Mouse (Mus musculus) CH12.LX (cell line): Measurements from ENCODE around the gene Nid2. TPM values are rescaled to one million over a fixed set of nuclear protein-coding genes. Genes with fewer than 3 reads are reported as not detected.

Experiments used
- DNase-seq: peaks from one replicate; pipeline ENCODE4 v3.0.0-alpha.2; 2013; ENCODE audit errors: extremely low read depth
- H3K27ac ChIP-seq: 2 replicates; pipeline ENCODE4 v1.5.1; 2012; ENCODE audit warnings: low read depth, mild to moderate bottlenecking, control low read depth, moderate library complexity; ENCODE audit not compliant: insufficient read depth
- H3K27me3 ChIP-seq: replicated peaks from 2 replicates; pipeline ENCODE3; 2012; ENCODE audit warnings: inconsistent platforms
- H3K36me3 ChIP-seq, 2 experiments: replicated peaks in 1 of 2; 2 replicates each; pipeline versions ENCODE3 to v1.6.1; 2012; ENCODE audit warnings: inconsistent platforms in 1 of 2, low read length in 1 of 2, mild to moderate bottlenecking in 1 of 2, mixed read lengths in 1 of 2, moderate library complexity in 1 of 2; ENCODE audit not compliant: control insufficient read depth in 1 of 2, insufficient read depth in 1 of 2
- H3K4me1 ChIP-seq, 2 experiments: 2 replicates each; pipeline ENCODE4 v1.6.1; 2012; ENCODE audit warnings: inconsistent platforms in 1 of 2, moderate library complexity in 1 of 2; ENCODE audit not compliant: insufficient read depth in 2 of 2, control insufficient read depth in 1 of 2
- H3K4me2 ChIP-seq: 2 replicates; pipeline ENCODE4 v1.6.1; 2012; ENCODE audit warnings: low read depth, mild to moderate bottlenecking, control low read depth; ENCODE audit not compliant: poor library complexity, insufficient read depth, severe bottlenecking
- H3K4me3 ChIP-seq, 3 experiments: fragments of 150-350 bp in 1 of 3; sonication (generic) in 1 of 3; replicated peaks in 1 of 3; 2 replicates each; pipeline versions ENCODE3 to v1.5.1; 2011 to 2012; ENCODE audit warnings: low read depth in 2 of 3, low read length in 2 of 3, mild to moderate bottlenecking in 2 of 3, moderate library complexity in 2 of 3, control low read depth in 1 of 3, improper control_type of control experiment in 1 of 3, inconsistent platforms in 1 of 3, mixed read lengths in 1 of 3; ENCODE audit not compliant: poor library complexity in 1 of 3
- H3K79me2 ChIP-seq: replicated peaks from 2 replicates; pipeline ENCODE4 v1.6.1; 2012; ENCODE audit warnings: mild to moderate bottlenecking, moderate library complexity; ENCODE audit not compliant: control insufficient read depth, poor library complexity, insufficient read depth, severe bottlenecking; ENCODE audit errors: extremely low read depth
- H3K9ac ChIP-seq: 2 replicates; pipeline ENCODE4 v1.6.1; 2012; ENCODE audit warnings: low read depth, mild to moderate bottlenecking, control low read depth, moderate library complexity; ENCODE audit not compliant: insufficient read depth
- H3K9me3 ChIP-seq: replicated peaks from 2 replicates; pipeline ENCODE3; 2012; ENCODE audit warnings: low read length, inconsistent platforms, mixed read lengths
- BHLHE40 ChIP-seq: IDR thresholded peaks from 2 replicates; pipeline ENCODE4 v1.6.1; 2011; ENCODE audit warnings: mild to moderate bottlenecking, low read depth, low read length, improper control_type of control experiment
- EP300 ChIP-seq: IDR thresholded peaks from 2 replicates; pipeline ENCODE4 v1.6.1; 2011; ENCODE audit warnings: low read length, improper control_type of control experiment
- GABPA ChIP-seq: IDR thresholded peaks from 2 replicates; pipeline ENCODE4 v1.6.1; 2012; ENCODE audit warnings: low read depth, low read length, improper control_type of control experiment, inconsistent platforms; ENCODE audit not compliant: insufficient replicate concordance
- JUN ChIP-seq: IDR thresholded peaks from 2 replicates; pipeline ENCODE4 v1.6.1; 2011; ENCODE audit warnings: low read depth, mild to moderate bottlenecking, low read length, improper control_type of control experiment, moderate library complexity; ENCODE audit not compliant: insufficient read depth
- JUND ChIP-seq: conservative IDR thresholded peaks from 2 replicates; pipeline ENCODE4 v1.6.1; 2011; ENCODE audit warnings: low read depth, low read length, improper control_type of control experiment
- KAT2A ChIP-seq: IDR thresholded peaks from 2 replicates; pipeline ENCODE4 v1.6.1; 2012; ENCODE audit warnings: low read length, improper control_type of control experiment, inconsistent platforms; ENCODE audit not compliant: insufficient replicate concordance
- MAFK ChIP-seq: IDR thresholded peaks from 2 replicates; pipeline ENCODE4 v1.6.1; 2011; ENCODE audit warnings: low read length, improper control_type of control experiment; ENCODE audit not compliant: insufficient replicate concordance
- MAX ChIP-seq: IDR thresholded peaks from 2 replicates; pipeline ENCODE4 v1.6.1; 2011; ENCODE audit warnings: low read length, improper control_type of control experiment
- MAZ ChIP-seq: IDR thresholded peaks from 2 replicates; pipeline ENCODE4 v1.6.1; 2012; ENCODE audit warnings: low read depth, mild to moderate bottlenecking, inconsistent platforms, low read length, improper control_type of control experiment, moderate library complexity
- MEF2A ChIP-seq: IDR thresholded peaks from 2 replicates; pipeline ENCODE4 v1.6.1; 2014; ENCODE audit warnings: low read depth, mild to moderate bottlenecking, inconsistent platforms, low read length, improper control_type of control experiment, borderline replicate concordance
- NELFE ChIP-seq: IDR thresholded peaks from 2 replicates; pipeline ENCODE4 v1.6.1; 2011; ENCODE audit warnings: low read depth, low read length, improper control_type of control experiment
- NRF1 ChIP-seq: IDR thresholded peaks from 2 replicates; pipeline ENCODE4 v1.6.1; 2014; ENCODE audit warnings: low read depth, mild to moderate bottlenecking, inconsistent platforms, low read length, improper control_type of control experiment, moderate library complexity
- PAX5 ChIP-seq: IDR thresholded peaks from 2 replicates; pipeline ENCODE4 v1.6.1; 2012; ENCODE audit warnings: low read length, inconsistent platforms, mixed read lengths
- POLR2A ChIP-seq: IDR thresholded peaks from 2 replicates; pipeline ENCODE4 v1.6.1; 2011; ENCODE audit warnings: low read depth, mild to moderate bottlenecking, improper control_type of control experiment, low read length
- POLR2AphosphoS2 ChIP-seq: IDR thresholded peaks from 2 replicates; pipeline ENCODE4 v1.6.1; 2011; ENCODE audit warnings: low read depth, low read length, improper control_type of control experiment
- RAD21 ChIP-seq: IDR thresholded peaks from 2 replicates; pipeline ENCODE4 v1.6.1; 2011; ENCODE audit warnings: low read depth, mild to moderate bottlenecking, low read length, improper control_type of control experiment, moderate library complexity
- RCOR1 ChIP-seq: conservative IDR thresholded peaks from 2 replicates; pipeline ENCODE4 v1.6.1; 2012; ENCODE audit warnings: low read depth, mild to moderate bottlenecking, inconsistent platforms, low read length, improper control_type of control experiment
- SIN3A ChIP-seq: IDR thresholded peaks from 2 replicates; pipeline ENCODE4 v1.6.1; 2012; ENCODE audit warnings: low read length, improper control_type of control experiment, inconsistent platforms
- SMC3 ChIP-seq: IDR thresholded peaks from 2 replicates; pipeline ENCODE4 v1.6.1; 2011; ENCODE audit warnings: low read depth, low read length, improper control_type of control experiment
- TCF12 ChIP-seq: IDR thresholded peaks from 2 replicates; pipeline ENCODE4 v1.6.1; 2014; ENCODE audit warnings: low read depth, mild to moderate bottlenecking, inconsistent platforms, low read length, improper control_type of control experiment
- UBTF ChIP-seq: IDR thresholded peaks from 2 replicates; pipeline ENCODE4 v1.6.1; 2012; ENCODE audit warnings: low read depth, mild to moderate bottlenecking, inconsistent platforms, low read length, improper control_type of control experiment, moderate library complexity
- ZC3H11A ChIP-seq: IDR thresholded peaks from 2 replicates; pipeline ENCODE4 v1.6.1; 2012; ENCODE audit warnings: low read depth, mild to moderate bottlenecking, inconsistent platforms, low read length, improper control_type of control experiment
- ZKSCAN1 ChIP-seq: IDR thresholded peaks from 2 replicates; pipeline ENCODE4 v1.6.1; 2012; ENCODE audit warnings: low read depth, inconsistent platforms, low read length, improper control_type of control experiment, borderline replicate concordance
- ZNF384 ChIP-seq: IDR thresholded peaks from 2 replicates; pipeline ENCODE4 v1.6.1; 2012; ENCODE audit warnings: low read depth, low read length, improper control_type of control experiment, inconsistent platforms
- dilution Hi-C: fragments of 300-500 bp; cut with MboI; formaldehyde crosslinking; loops from 2 replicates; pipeline ENCODE4 v1.14.3; 2020; ENCODE audit warnings: low sequenced_read_pairs; ENCODE audit not compliant: extremely low pct_unique_long_range_greater_than_20kb, extremely low pct_ligation_motif_present
- in situ Hi-C: fragments of 300-500 bp; cut with MboI; formaldehyde crosslinking; loops from 3 replicates; pipeline ENCODE4 v1.14.3; 2019; ENCODE audit warnings: low sequenced_read_pairs, low pct_ligation_motif_present, low pct_unique_long_range_greater_than_20kb, mixed read lengths
- polyA plus RNA-seq: library from polyadenylated mRNA; unstranded; fragments of >175 nt; gene quantifications from 2 replicates; pipeline ENCODE4 v1.2.1, GENCODE M21; 2012; ENCODE audit warnings: low read depth; ENCODE audit not compliant: insufficient read length
- total RNA-seq, 2 experiments: library from RNA; depleted of rRNA; stranded (reverse); fragments of 300-350 nt in 1 of 2; fragments of >200 nt in 1 of 2; gene quantifications; 2 replicates each; pipeline ENCODE4 v1.2.3; 2012 to 2014

The Nid2 gene
- total and polyA plus RNA-seq, 3 experiments: 0.58 to 2.1 (median 1.3) TPM

GRCm38 (mm10) chr14:19728278-19728677 is 22.8 kb upstream of the Nid2 start:
- no peak overlapping the region for H3K27ac ChIP-seq
- no peaks in the 10 kb centered on the region for H3K9me3 ChIP-seq
- no peak overlapping the region for H3K4me2 ChIP-seq
- no peak overlapping the region for H3K4me3 ChIP-seq
- H3K79me2 ChIP-seq: no peaks in the 10 kb centered on the region
- H3K36me3 ChIP-seq: no peaks in the 10 kb centered on the region
- no peak overlapping the region for H3K9ac ChIP-seq
- in situ Hi-C loops (no loop called here), dilution Hi-C loops (no loop called here)
- H3K27me3 ChIP-seq: no peaks in the 10 kb centered on the region
- no peak for TF ChIP-seq GABPA
- no peak for TF ChIP-seq RCOR1
- TF ChIP-seq RAD21: no peak
- TF ChIP-seq MAX: no peak
- TF ChIP-seq NRF1: no peak
- no peak for TF ChIP-seq POLR2A
- no peak for TF ChIP-seq MEF2A
- TF ChIP-seq SIN3A: no peak
- no peak for TF ChIP-seq ZKSCAN1
- no peak for TF ChIP-seq MAZ
- TF ChIP-seq SMC3: no peak
- TF ChIP-seq NELFE: no peak
- no peak for TF ChIP-seq JUN
- TF ChIP-seq TCF12: no peak
- no peak for TF ChIP-seq KAT2A
- no peak for TF ChIP-seq POLR2AphosphoS2
- TF ChIP-seq BHLHE40: no peak
- TF ChIP-seq UBTF: no peak
- no peak for TF ChIP-seq EP300
- no peak for TF ChIP-seq MAFK
- no peaks in the 10 kb centered on the region for H3K4me1 ChIP-seq
- DNase-seq: no peak

GRCm38 (mm10) chr14:19728737-19729136 is 22.3 kb upstream of the Nid2 start:
- Histone ChIP-seq H3K4me1 (0 out of 4 replicates have a peak, but pooled peaks cover 2 to 4% of the 10 kb centered on the region in 2 experiments), H3K79me2 (no peaks in the 10 kb centered on the region), H3K9me3 (no peaks in the 10 kb centered on the region), H3K4me2 (no peak overlapping the region), H3K4me3 (no peak overlapping the region), H3K27me3 (no peaks in the 10 kb centered on the region), H3K27ac (no peak overlapping the region), H3K36me3 (no peaks in the 10 kb centered on the region), H3K9ac (no peak overlapping the region)
- no peak for DNase-seq
- in situ Hi-C loops (no loop called here), dilution Hi-C loops (no loop called here)
- TF ChIP-seq PAX5 (no peak), ZNF384 (no peak), RCOR1 (no peak), ZKSCAN1 (no peak), RAD21 (no peak), JUN (no peak), JUND (no peak), POLR2A (no peak), ZC3H11A (no peak)
